Mouse (Mus musculus): ENCODE measurements around the gene Rxrg.

DNA sequence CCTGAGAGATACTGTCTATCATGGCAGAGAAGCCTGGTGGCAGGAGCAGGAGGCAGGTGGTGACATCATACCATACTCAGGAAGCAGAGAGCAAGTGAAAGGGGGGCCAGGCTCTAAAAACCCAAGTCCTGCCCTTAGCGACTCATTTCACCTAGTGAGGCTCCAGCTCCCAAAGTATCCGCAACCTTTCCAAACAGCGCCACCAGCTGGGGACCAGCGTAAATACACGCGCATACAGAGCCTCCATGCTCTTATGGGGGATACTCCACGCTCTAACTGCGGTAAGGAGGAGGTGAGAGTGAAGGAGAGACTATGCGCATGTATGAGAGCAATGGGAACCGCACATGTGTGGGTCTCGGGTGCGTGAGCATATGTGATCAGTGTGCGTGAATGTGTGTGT is 39.9 kb downstream of the Rxrg start:
- no peak for TF ChIP-seq POLR2A (IDR thresholded peaks at IDR 0.05; ENCODE audit: borderline replicate concordance, insufficient read depth, low read length)
- TF ChIP-seq CTCF (IDR thresholded peaks at IDR 0.05; ENCODE audit: borderline replicate concordance, insufficient read depth, low read depth, low read length): peak; percentile 58
